Mouse (Mus musculus) ES-Bruce4 (cell line): ENCODE measurements around the gene Nop56. TPM values are rescaled to one million over a fixed set of nuclear protein-coding genes. Genes with fewer than 3 reads are reported as not detected.

Experiments
- H3K27ac ChIP-seq: 2 replicates; pipeline ENCODE4 v1.5.1; 2012; ENCODE audit warnings: low read length, inconsistent platforms; ENCODE audit not compliant: insufficient read depth
- H3K27me3 ChIP-seq: 2 replicates; pipeline ENCODE4 v1.6.1; 2012; ENCODE audit warnings: mild to moderate bottlenecking, low read length, inconsistent platforms; ENCODE audit not compliant: control insufficient read depth, poor library complexity, insufficient read depth, severe bottlenecking
- H3K36me3 ChIP-seq: 2 replicates; pipeline ENCODE4 v1.6.1; 2012; ENCODE audit warnings: inconsistent platforms, mild to moderate bottlenecking, low read length, moderate library complexity; ENCODE audit not compliant: control insufficient read depth, poor library complexity, insufficient read depth, severe bottlenecking
- H3K4me1 ChIP-seq: one replicate; pipeline ENCODE4 v1.8.1; 2011; ENCODE audit warnings: low read length; ENCODE audit not compliant: control insufficient read depth, insufficient read depth
- H3K4me3 ChIP-seq: 2 replicates; pipeline ENCODE4 v1.5.1; 2011; ENCODE audit warnings: low read depth, mild to moderate bottlenecking, low read length
- H3K9ac ChIP-seq: 2 replicates; pipeline ENCODE4 v1.6.1; 2012; ENCODE audit warnings: low read depth, mild to moderate bottlenecking, inconsistent platforms; ENCODE audit not compliant: poor library complexity, severe bottlenecking
- H3K9me3 ChIP-seq: replicated peaks from 2 replicates; pipeline ENCODE4 v1.6.1; 2012; ENCODE audit warnings: mild to moderate bottlenecking, low read length, inconsistent platforms; ENCODE audit not compliant: control insufficient read depth, poor library complexity, insufficient read depth, severe bottlenecking
- CTCF ChIP-seq: IDR thresholded peaks from one replicate; pipeline ENCODE4 v1.8.1; 2011; ENCODE audit warnings: low read depth, low read length
- EP300 ChIP-seq: IDR thresholded peaks from 2 replicates; pipeline ENCODE4 v1.6.1; 2011; ENCODE audit warnings: low read depth, low read length; ENCODE audit not compliant: insufficient read depth
- POLR2A ChIP-seq: IDR thresholded peaks from one replicate; pipeline ENCODE4 v1.8.1; 2011; ENCODE audit warnings: low read length; ENCODE audit not compliant: insufficient read depth
- polyA plus RNA-seq: library from polyadenylated mRNA; stranded (reverse); fragments of >200 nt; gene quantifications from 2 replicates; pipeline ENCODE4 v1.2.4, GENCODE M21; 2011; ENCODE audit warnings: low read depth; ENCODE audit not compliant: missing spikeins, insufficient read depth, insufficient read length

Nop56 gene
- polyA plus RNA-seq, 1 experiment, result 404 TPM

DNA sequence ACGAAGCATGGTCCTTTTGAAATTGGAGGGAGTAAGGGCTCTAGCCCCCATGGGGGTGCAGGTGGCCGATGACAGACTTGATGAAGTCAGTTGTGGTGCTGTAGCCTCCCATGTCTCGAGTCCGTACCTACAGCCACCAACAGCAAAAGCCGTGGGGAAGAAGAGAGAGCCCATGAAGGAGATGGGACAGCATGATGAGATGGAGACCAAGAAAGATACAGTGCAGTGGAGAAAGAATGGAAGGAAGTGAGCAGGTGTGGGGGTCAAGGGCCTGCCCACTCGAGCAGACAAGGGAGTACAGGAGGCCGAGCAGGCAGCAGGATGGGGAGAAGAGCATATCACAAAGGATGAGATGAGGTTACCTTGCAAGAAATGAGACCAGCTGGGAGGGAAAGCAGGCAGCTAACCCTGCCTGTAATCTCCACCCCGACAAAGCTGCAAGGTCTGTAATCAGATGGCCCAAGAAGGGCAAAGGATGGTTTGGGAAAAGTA is 5.4 kb downstream of the Nop56 start:
- Histone ChIP-seq H3K9me3 (no peaks in the 10 kb centered on the region), H3K9ac (no peak overlapping the region), H3K4me3 (no peak overlapping the region), H3K36me3 (peaks cover 45% of the 10 kb centered on the region), H3K27me3 (no peaks in the 10 kb centered on the region), H3K27ac (no peak overlapping the region), H3K4me1 (no peaks in the 10 kb centered on the region)
- TF ChIP-seq EP300 (0 out of 2 replicates have a peak, but pooled peaks have one; percentile 6), POLR2A (no peak), CTCF (no peak)

DNA sequence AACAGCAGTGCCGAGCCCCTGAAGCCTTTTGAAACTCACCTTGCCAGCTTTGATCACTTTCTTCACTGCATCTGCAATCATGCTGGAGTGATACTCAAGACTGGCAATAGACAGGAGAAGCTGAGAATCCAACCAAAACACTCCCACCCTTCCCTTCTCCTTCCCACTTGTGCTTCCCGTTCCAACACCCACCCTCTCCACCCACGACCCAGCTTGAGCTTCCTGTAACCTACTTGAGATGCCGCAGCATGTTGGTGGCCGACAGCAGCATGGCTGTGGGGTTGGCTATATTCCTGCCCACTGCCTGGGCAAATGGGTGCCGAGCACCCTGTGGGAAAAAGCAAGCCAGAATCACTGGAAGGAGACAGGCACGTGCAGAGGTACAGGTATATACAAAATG is 6.0 kb downstream of the Nop56 start:
- no peak overlapping the region for H3K4me3 ChIP-seq
- H3K9me3 ChIP-seq, result no peaks in the 10 kb centered on the region
- no peak overlapping the region for H3K9ac ChIP-seq
- no peak overlapping the region for H3K27ac ChIP-seq
- H3K36me3 ChIP-seq, result peaks cover 40% of the 10 kb centered on the region
- no peaks in the 10 kb centered on the region for H3K27me3 ChIP-seq
- H3K4me1 ChIP-seq, result no peaks in the 10 kb centered on the region
- TF ChIP-seq EP300 (no peak), POLR2A (no peak), CTCF (no peak)

DNA sequence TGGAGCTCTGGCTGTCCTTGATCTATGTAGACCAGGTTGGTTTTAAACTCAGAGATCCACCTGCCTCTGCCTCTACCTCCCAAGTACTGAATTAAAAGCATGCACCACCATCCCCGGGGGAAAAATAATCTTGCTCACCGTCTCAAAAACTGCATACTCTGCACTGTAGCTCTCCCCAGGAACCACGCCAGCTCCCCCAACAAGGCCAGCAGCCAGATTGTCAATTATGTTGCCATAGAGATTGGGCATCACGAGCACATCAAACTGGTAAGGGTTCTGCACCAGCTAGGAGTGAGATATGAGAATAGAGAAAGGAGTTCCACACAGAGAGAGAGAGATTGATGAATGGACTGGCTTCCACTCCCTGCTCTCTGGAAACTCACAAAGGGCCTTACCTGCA is 6.6 kb downstream of the Nop56 start:
- Histone ChIP-seq H3K36me3 (peaks cover 34% of the 10 kb centered on the region), H3K27ac (no peak overlapping the region), H3K9ac (no peak overlapping the region), H3K9me3 (no peaks in the 10 kb centered on the region), H3K4me1 (no peaks in the 10 kb centered on the region), H3K27me3 (no peaks in the 10 kb centered on the region), H3K4me3 (no peak overlapping the region)
- TF ChIP-seq CTCF (no peak), EP300 (no peak), POLR2A (no peak)

DNA sequence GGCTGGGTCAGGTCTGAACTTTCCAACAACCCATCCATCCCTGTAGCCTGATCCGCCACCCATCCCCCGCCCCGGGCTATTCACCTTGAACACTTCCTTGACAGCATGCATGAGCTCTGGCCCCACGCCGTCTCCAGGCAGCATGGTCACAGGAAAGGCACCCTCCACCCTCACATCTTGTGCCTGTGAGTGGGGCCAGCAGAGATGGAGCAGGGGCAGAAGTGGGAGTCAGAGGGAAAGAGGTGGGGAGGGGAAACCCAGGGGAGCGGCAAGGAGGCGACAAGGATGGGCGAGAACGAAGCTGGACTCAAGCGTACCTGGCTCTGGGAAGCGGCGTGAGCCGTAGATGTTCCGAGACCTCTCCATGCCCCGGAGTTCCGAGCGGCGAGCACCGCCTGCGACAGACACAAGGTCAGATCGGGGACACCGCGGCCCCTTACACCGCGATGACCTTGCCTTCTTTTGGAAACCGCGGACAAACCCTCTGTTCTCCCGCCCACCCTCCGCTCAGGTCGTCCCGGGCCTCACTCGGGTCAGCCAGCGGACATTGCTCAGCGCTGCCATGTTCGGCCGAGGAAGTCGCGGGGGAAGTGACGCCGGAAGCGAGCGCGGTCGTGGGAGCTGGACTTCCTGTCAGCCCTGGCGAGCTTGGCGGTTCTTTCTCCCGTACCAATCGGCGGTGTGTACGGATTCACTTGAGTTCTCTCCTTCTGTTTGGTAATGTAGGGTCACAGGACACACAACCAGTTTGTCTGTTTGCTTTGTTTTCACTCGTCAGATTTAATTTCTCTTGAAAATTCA is 9.8 kb downstream of the Nop56 start, which contains the start of gene Idh3b:
Idh3b (minus strand) TSS at position 694 of the 801 bp plus-strand sequence.
- no peak; the same call in 1 of the 2 replicates for TF ChIP-seq EP300
- peak; percentile 67 for TF ChIP-seq POLR2A
- TF ChIP-seq CTCF, result no peak
- Histone ChIP-seq H3K9ac (peak within 1 kb of the TSS; percentile 85), H3K9me3 (no peaks in the 10 kb centered on the region), H3K27ac (peak within 1 kb of the TSS; percentile 34), H3K36me3 (peaks cover 5% of the 10 kb centered on the region; the same call in 1 of the 2 replicates), H3K4me3 (peak within 1 kb of the TSS; percentile 90), H3K4me1 (no peaks in the 10 kb centered on the region), H3K27me3 (no peaks in the 10 kb centered on the region)

DNA sequence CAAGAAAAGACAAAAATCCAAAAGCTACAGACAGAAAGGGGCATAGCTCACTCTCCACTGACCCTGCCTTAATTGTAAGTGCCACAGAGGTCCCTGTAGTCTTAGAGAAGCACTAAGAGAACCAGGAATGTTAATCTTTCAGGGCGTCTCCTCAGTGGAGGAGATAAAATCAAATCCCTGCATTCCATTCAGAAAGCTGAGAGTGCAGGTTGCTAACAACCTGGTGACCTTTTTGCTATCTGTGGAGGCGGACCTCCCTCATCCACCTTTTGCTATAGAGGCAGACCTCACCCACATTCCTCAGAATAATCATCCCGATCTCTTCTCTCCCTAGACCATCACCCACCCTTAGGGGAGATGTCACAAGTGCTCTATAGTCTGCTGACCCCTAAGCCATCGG is 14.9 kb downstream of the Nop56 start:
- peak overlapping the region; percentile 25; the same call in 1 of the 2 replicates for H3K27ac ChIP-seq
- H3K4me1 ChIP-seq, result no peaks in the 10 kb centered on the region
- H3K27me3 ChIP-seq, result no peaks in the 10 kb centered on the region
- TF ChIP-seq POLR2A, result no peak
- TF ChIP-seq EP300, result no peak
- no peak for TF ChIP-seq CTCF
- no peak overlapping the region for H3K4me3 ChIP-seq
- H3K9me3 ChIP-seq, result no peaks in the 10 kb centered on the region
- no peak overlapping the region for H3K9ac ChIP-seq
- H3K36me3 ChIP-seq, result no peaks in the 10 kb centered on the region

DNA sequence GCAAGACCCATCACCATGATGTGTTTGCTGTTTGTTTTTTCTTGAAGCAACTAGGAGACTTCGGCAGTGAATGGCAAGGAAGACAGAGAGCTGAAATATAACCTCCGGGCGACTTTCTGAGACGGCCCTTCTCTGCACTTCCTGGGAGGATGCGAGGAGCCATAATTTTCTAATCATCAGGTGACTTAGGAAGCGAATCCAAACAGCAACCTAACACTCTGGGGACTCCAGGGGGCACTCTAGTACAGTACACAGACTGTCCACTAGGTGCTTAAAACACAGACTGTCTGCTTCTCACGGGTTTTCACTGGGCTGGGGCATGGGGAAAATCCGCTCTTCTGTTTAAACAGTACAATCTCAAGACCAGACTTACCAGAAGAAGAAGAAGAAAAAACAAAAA is 17.2 kb downstream of the Nop56 start:
- Histone ChIP-seq H3K9me3 (no peaks in the 10 kb centered on the region), H3K4me3 (peak overlapping the region; percentile 29; the same call in 1 of the 2 replicates), H3K36me3 (no peaks in the 10 kb centered on the region)

More for the DNA sequence above, 17.2 kb downstream of the Nop56 start:
- H3K4me1 ChIP-seq, result no peaks in the 10 kb centered on the region
- no peak overlapping the region for H3K27ac ChIP-seq
- H3K27me3 ChIP-seq, result 0 out of 2 replicates have a peak, but pooled peaks cover 3% of the 10 kb centered on the region
- H3K9ac ChIP-seq, result peak overlapping the region; percentile 54
- TF ChIP-seq POLR2A, result no peak
- TF ChIP-seq CTCF, result peak; percentile 49
- no peak for TF ChIP-seq EP300
